Mouse (Mus musculus): ENCODE measurements around the gene Tacc2.

GRCm38 (mm10) chr7:130590845-130591437 is 13.7 kb downstream of the Tacc2 start:
- TF ChIP-seq CTCF (IDR thresholded peaks at IDR 0.05; ENCODE audit: low read depth) (no peak), EP300 (IDR thresholded peaks at IDR 0.05; ENCODE audit: low read depth) (no peak)
